Mouse (Mus musculus) Muller cell, postnatal 12 days (primary cell): ENCODE measurements around the gene Slc22a16.
A peak's percentile ranks its signal among the peaks of the same experiment; 100 is the strongest.

ENCODE experiments used
- DNase-seq: peaks from one replicate; pipeline ENCODE4 v3.0.0-alpha.2; 2015; ENCODE audit errors: inconsistent ontology term

The Slc22a16 gene

GRCm38 (mm10) chr10:40604706-40605394 lies 34.7 kb downstream of the Slc22a16 start:
- DNase-seq: no peak

DNA sequence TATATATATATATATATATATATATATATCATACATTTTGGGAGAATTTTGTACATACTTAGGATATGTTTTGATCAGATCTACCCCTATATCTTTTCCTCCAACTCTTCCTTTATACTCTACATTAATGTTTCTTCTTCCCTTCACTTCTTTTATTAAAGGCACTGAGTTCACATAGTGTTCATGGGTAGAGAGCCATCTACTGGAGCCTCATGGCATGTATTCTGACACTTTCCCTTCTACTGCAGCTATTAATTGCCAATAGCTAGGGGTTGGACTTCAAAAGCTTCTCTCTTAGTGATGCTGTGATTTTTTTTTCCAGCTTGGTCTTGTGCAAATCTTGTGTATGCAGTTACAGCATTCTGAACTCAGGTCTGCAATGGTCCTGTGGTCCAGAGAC lies 47.8 kb downstream of the Slc22a16 start:
- no peak for DNase-seq

- DNase-seq: no peak
Measured at GRCm38 (mm10) chr10:40619760-40620159, 49.6 kb downstream of the Slc22a16 start.

GRCm38 (mm10) chr10:40629140-40629539 lies 59.0 kb downstream of the Slc22a16 start:
- no peak for DNase-seq

- peak; percentile 47 for DNase-seq
Measured at GRCm38 (mm10) chr10:40629656-40630311, 59.6 kb downstream of the Slc22a16 start, which contains the start of gene Ddo. Gene Ddo, plus strand, starts transcription at chr10:40630011.

GRCm38 (mm10) chr10:40630457-40630856 lies 60.3 kb downstream of the Slc22a16 start:
- DNase-seq: no peak

- DNase-seq: no peak
Measured at GRCm38 (mm10) chr10:40630961-40631360, 60.8 kb downstream of the Slc22a16 start.

DNA sequence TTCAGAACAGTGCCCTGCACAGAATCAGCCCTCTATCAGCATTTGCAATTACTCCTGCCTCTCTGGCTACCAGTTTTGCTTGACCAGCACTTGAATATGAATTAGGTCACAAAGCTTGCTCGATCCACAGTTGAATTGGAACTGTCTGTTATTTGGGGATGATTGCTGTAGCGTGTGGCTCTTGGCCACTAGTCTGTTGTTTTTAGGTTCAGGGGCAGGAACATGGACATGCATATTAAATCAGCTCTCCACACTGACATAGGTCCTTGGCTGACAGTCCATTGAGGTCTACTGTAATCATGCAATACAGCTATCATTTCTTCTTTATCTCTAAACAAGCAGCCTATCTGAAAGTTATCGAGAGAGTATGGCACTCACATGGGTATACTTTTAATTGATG lies 62.0 kb downstream of the Slc22a16 start:
- no peak for DNase-seq

DNA sequence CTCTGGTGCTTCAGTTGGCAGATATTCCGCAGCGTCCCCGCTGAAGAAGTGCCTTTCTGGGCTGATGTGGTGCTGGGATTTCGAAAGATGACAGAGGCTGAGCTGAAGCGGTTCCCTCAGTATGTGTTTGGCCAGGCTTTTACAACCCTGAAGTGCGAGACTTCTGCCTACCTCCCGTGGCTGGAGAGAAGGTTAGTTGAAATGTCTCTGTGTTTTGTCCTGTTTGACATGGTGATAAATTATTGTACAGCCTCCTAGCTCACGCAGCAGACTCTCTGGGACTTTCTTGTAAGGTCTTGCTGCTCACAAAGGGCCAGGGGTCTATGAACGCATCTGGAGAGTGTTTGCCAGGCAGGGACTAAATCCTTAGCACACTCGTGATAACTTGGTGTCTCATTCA lies 67.2 kb downstream of the Slc22a16 start:
- DNase-seq: no peak

GRCm38 (mm10) chr10:40638276-40638675 lies 68.1 kb downstream of the Slc22a16 start:
- DNase-seq: peak; percentile 46

DNA sequence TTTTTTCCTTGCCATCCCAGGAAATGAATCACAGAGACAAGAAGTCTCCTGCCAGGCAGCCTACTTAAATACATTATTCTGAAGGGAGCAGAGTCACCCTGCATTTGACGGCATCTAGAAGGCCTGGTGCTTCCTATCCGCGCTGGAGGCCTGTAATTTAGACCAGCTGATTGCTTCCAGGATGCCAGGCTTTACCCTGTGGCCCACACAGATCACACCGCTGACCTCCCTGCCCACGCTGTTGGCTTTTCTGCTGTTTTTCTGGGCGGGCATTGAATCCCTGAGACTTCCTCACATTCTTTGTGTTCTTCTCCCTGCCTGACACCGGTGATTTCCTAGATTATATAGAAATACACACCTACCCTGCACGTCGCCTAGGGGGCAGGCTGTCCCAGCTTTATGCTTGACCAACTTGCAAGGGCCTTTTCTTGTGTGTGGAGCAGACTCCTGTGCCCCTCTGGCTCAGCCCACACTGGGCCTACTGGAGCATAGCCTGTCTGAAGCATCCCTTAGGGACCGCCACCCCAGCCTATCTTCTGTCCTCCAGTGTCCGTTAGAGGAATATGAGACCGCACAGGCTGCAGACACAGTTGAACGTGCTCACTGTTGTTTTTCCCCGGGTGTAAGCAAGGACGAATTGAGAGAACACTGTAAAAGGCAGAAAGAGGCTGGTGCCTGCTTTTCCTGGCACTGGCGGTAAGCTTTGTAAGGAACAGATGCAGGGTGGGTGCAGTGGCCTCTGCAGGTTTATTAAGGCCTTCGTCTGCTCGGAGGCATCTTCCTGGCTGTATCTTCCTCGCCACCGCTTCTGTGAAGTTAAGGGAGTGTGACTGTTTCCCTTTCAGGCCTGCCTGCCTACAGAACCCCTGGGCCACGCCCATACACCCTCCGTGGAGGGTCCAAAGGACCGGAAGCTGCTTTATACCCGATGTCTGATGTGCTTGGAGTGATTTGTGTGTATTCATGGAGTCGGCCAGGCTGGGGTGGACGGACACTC lies 69.0 kb downstream of the Slc22a16 start:
- DNase-seq: peak; percentile 48

- DNase-seq: no peak
Measured at GRCm38 (mm10) chr10:40640406-40640805, 70.3 kb downstream of the Slc22a16 start.

DNA sequence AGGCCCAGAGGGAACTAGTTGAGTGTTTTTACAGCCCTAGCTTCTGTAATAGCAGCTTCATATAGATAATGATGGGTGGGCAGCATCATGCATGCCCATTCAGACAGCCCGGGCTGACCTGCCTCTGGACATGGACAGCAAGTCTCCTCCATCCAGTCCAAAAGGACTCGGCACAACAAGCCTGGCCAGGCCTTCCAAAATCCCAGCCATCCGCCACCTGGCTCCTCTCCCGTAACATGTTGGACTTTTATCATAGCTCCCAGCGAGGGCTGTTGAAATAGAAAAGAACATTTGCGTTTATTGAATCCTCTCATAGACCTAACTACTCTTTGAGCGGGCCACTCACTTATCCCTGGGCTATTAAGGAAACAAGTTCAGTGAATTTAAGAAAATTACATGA lies 71.8 kb downstream of the Slc22a16 start:
- DNase-seq: no peak

- no peak for DNase-seq
Measured at GRCm38 (mm10) chr10:40643126-40643525, 73.0 kb downstream of the Slc22a16 start.

GRCm38 (mm10) chr10:40644456-40644855 lies 74.3 kb downstream of the Slc22a16 start:
- no peak for DNase-seq

GRCm38 (mm10) chr10:40645346-40645745 lies 75.2 kb downstream of the Slc22a16 start:
- no peak for DNase-seq

DNA sequence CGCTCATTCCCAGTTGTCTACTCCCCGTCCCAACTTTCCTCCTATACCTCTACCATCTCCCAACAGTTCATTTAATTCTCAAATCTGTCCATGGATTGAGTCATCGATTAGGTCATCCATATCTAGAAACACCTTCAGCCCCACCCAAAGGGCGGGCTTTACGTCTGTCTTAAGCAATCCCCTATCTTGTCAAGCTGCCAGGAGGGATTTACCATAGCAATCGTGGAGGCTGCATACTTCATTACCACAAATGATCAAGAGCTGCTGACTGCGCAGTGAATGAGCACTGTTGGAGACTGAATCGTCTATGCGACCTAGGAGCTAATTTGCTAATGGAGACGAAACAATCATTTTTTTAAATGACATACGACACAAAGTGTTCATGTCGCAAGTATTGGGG lies 78.6 kb downstream of the Slc22a16 start:
- no peak for DNase-seq

DNA sequence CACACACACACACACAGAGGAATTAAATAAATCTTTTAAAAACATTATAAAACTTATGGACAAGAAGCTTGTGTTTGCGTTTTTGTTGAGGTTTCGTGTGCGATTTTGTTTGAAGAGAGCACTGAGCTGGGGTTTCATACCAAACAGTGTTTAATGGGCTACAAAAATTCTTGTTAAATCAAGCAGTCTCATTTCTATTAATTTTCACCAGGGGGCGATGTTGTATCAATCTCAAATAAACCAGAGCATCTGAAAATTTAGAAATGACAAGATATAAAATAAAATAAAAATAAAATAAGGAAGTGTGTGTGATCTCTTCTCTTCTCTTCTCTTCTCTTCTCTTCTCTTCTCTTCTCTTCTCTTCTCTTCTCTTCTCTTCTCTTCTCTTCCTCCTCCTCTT lies 79.5 kb downstream of the Slc22a16 start:
- DNase-seq: peak; percentile 36

DNA sequence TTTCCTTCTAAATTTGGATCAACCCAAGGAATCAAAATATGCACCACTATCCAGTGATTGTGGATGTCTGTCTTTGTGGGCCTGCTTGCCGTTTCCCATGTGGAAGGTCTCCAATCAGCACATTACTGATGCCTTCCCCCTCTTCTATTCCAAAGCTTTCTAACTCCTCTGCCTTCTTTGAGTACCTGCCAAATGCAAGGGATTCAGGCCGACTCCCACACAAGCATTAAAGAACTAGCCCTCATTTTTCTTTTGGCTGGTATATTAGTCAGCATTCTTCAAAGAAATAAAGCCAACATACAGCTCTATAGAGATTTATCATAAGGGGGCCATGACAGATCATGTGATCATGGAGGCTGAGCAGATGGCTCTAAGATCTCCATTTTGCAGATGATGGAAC lies 81.5 kb downstream of the Slc22a16 start:
- no peak for DNase-seq
